Mouse (Mus musculus): ENCODE results near the gene Abca8a.

DNA sequence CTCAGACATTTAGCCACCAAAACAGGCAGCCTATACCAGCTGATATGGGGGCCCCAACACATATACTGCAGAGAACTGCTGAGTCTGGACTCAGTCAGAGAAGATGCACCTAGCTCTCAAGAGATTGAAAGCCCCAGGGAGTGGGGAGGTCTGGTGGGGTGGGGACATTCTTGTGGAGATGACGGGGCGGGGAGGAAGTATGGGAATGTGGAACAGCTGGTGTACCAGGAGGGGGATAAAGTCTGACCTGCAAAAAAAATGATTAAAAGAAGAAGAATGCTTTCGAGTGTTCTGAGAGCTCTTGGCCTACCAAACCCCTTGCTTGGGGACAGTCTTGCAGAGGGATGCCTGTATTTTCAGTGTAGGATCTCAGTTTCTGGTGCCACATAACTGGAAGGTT, 42.1 kb downstream of the Abca8a start:
- TF ChIP-seq CTCF (conservative IDR thresholded peaks at IDR 0.05 in 1 of 2, IDR thresholded peaks at IDR 0.05 in 1 of 2; ENCODE audit: low read depth in 2 of 2, low read length in 2 of 2) (no peak), POLR2A (IDR thresholded peaks at IDR 0.05; ENCODE audit: low read depth, low read length) (no peak), CHD1 (IDR thresholded peaks at IDR 0.05; ENCODE audit: low read depth, low read length) (no peak), POLR2AphosphoS2 (IDR thresholded peaks at IDR 0.05; ENCODE audit: low read depth, low read length) (no peak)
